9 mouse cellular contexts compared by ENCODE assay signal in genomic region chr1:180992142-180992541, GRCm38 (mm10). TPM values are rescaled to one million over a fixed set of nuclear protein-coding genes. Genes with fewer than 3 reads are reported as not detected.
DNase-seq lines count a peak whose midpoint lies in the region; ATAC-seq and TF ChIP-seq lines count a peak whose summit lies in the region.
"Had no signal": no experiment of that assay in that cellular context is flagged by ENCODE, and none has a peak within 500 bp of the region (broad histone marks: within the 10 kb centered on the region; RNA-seq: fewer than 3 reads in every experiment).

No protein-coding gene starts in this region.

- no peak for TF ChIP-seq POLR2A in brain, embryonic 14.5 days (IDR thresholded peaks at IDR 0.05; ENCODE audit: borderline replicate concordance, extremely low read depth, insufficient read depth, insufficient read length, poor library complexity, severe bottlenecking)

- H3K27me3 ChIP-seq in forebrain, postnatal 0 days (ENCODE audit: insufficient read depth, low read length), result no peaks in the 10 kb centered on the region
- H3K27me3 ChIP-seq in forebrain, embryonic 15.5 days, result no peaks in the 10 kb centered on the region
- no peaks in the 10 kb centered on the region for H3K27me3 ChIP-seq in neural tube, embryonic 15.5 days (replicated peaks)

- no peak; the same call in 1 of the 2 replicates for ATAC-seq in forebrain, postnatal 0 days
- ATAC-seq in forebrain, embryonic 15.5 days (replicated peaks), result no peak; the same call in 1 of the 2 replicates
- no peak for ATAC-seq in neural tube, embryonic 15.5 days (ENCODE audit: low FRiP score)
- no peak; the same call in 1 of the 2 replicates for ATAC-seq in granulocyte monocyte progenitor cell, adult 5-6 weeks (replicated peaks; ENCODE audit: poor library complexity, severe bottlenecking)

- no peaks in the 10 kb centered on the region for H3K9me3 ChIP-seq in forebrain, postnatal 0 days (ENCODE audit: low read length)
- H3K9me3 ChIP-seq in forebrain, embryonic 15.5 days, result no peaks in the 10 kb centered on the region
- no peaks in the 10 kb centered on the region for H3K9me3 ChIP-seq in neural tube, embryonic 15.5 days (replicated peaks)

- peak; percentile 72 for TF ChIP-seq CTCF in forebrain, postnatal 0 days (IDR thresholded peaks at IDR 0.05; ENCODE audit: low read depth)
- peak; percentile 59 for TF ChIP-seq CTCF in brain, embryonic 14.5 days (IDR thresholded peaks at IDR 0.05; ENCODE audit: borderline replicate concordance, extremely low read depth, insufficient read depth, insufficient read length)

- H3K4me2 ChIP-seq in forebrain, postnatal 0 days (ENCODE audit: low read depth), result no peak overlapping the region
- no peak overlapping the region for H3K4me2 ChIP-seq in forebrain, embryonic 15.5 days (replicated peaks)
- no peak overlapping the region for H3K4me2 ChIP-seq in neural tube, embryonic 15.5 days

- no peak overlapping the region for H3K4me3 ChIP-seq in forebrain, postnatal 0 days (ENCODE audit: low read depth, low read length)
- no peak overlapping the region for H3K4me3 ChIP-seq in forebrain, embryonic 15.5 days
- no peak overlapping the region for H3K4me3 ChIP-seq in neural tube, embryonic 15.5 days (replicated peaks)

- no peaks in the 10 kb centered on the region for H3K4me1 ChIP-seq in forebrain, postnatal 0 days (ENCODE audit: insufficient read depth)
- H3K4me1 ChIP-seq in forebrain, embryonic 15.5 days, result no peaks in the 10 kb centered on the region
- peaks cover 2% of the 10 kb centered on the region; the same call in 1 of the 2 replicates for H3K4me1 ChIP-seq in neural tube, embryonic 15.5 days

- peak; percentile 69 for DNase-seq in forebrain, postnatal 0 days
- DNase-seq in neural tube, embryonic 10.5 days (ENCODE audit: extremely low spot score, low spot score), result peak; percentile 31
- DNase-seq in brain, embryonic 14.5 days (ENCODE audit: low read depth), result peak; percentile 69
- peak; percentile 41 to 46 for DNase-seq in kidney, adult 8-10 months
- peak; percentile 79 for DNase-seq in naive thymus-derived CD4-positive, alpha-beta T cell, adult 2 months (ENCODE audit: low read depth)

- H3K36me3 ChIP-seq in forebrain, postnatal 0 days (ENCODE audit: insufficient read depth), result no peaks in the 10 kb centered on the region
- no peaks in the 10 kb centered on the region for H3K36me3 ChIP-seq in forebrain, embryonic 15.5 days
- H3K36me3 ChIP-seq in neural tube, embryonic 15.5 days, result no peaks in the 10 kb centered on the region

- H3K27ac ChIP-seq in forebrain, postnatal 0 days (ENCODE audit: low read depth, low read length), result no peak overlapping the region
- H3K27ac ChIP-seq in forebrain, embryonic 15.5 days (replicated peaks), result no peak overlapping the region
- H3K27ac ChIP-seq in neural tube, embryonic 15.5 days (replicated peaks), result no peak overlapping the region

- WGBS in forebrain, postnatal 0 days, result 57% methylated on average over 3 of the region's 3 CpGs
- WGBS in forebrain, embryonic 15.5 days, result 53% methylated on average over 3 of the region's 3 CpGs
- 70% methylated on average over 3 of the region's 3 CpGs for WGBS in neural tube, embryonic 15.5 days

- H3K9ac ChIP-seq in forebrain, postnatal 0 days, result no peak overlapping the region
- H3K9ac ChIP-seq in forebrain, embryonic 15.5 days (replicated peaks), result no peak overlapping the region
- no peak overlapping the region for H3K9ac ChIP-seq in neural tube, embryonic 15.5 days (replicated peaks)

RNA-seq across cellular contexts. Expression of gene Ephx1, which starts 28.6 kb away (rescaled TPM):
- 10.2 and 13.9 TPM in 2 replicates for total RNA-seq in forebrain, postnatal 0 days (2014; rRNA removed)
- polyA plus RNA-seq in forebrain, postnatal 0 days (2015; fragmentation: Nextera tagmentation; extraction: Ambion mirVana), result 10.4 and 10.5 TPM in 2 replicates
- polyA plus RNA-seq in forebrain, embryonic 15.5 days (2015; fragmentation: Nextera tagmentation; extraction: Ambion mirVana), result 3.6 and 4.0 TPM in 2 replicates
- 7.4 and 7.6 TPM in 2 replicates for polyA plus RNA-seq in neural tube, embryonic 15.5 days (2015; fragmentation: Nextera tagmentation; extraction: Ambion mirVana)
- 2.8 and 5.1 TPM in 2 replicates for polyA plus RNA-seq in brain, embryonic 14.5 days (2012; rRNA removed)
- total RNA-seq in granulocyte monocyte progenitor cell, adult 5-6 weeks (2014; fragmentation: Nextera tagmentation), result not detected in 2 replicates
- 0.13 and 2.1 TPM in 2 replicates for total RNA-seq in granulocyte monocyte progenitor cell, adult 5-6 weeks (2017)

RNA-seq across cellular contexts. Expression of gene Tmem63a, which starts 50.0 kb away (rescaled TPM):
- 1.3 and 3.2 TPM in 2 replicates for total RNA-seq in forebrain, postnatal 0 days (2014; rRNA removed)
- polyA plus RNA-seq in forebrain, postnatal 0 days (2015; fragmentation: Nextera tagmentation; extraction: Ambion mirVana), result 1.8 and 2.1 TPM in 2 replicates
- 1.6 and 2.2 TPM in 2 replicates for polyA plus RNA-seq in forebrain, embryonic 15.5 days (2015; fragmentation: Nextera tagmentation; extraction: Ambion mirVana)
- 2.5 and 5.4 TPM in 2 replicates for polyA plus RNA-seq in neural tube, embryonic 15.5 days (2015; fragmentation: Nextera tagmentation; extraction: Ambion mirVana)
- 3.3 and 3.6 TPM in 2 replicates for polyA plus RNA-seq in brain, embryonic 14.5 days (2012; rRNA removed)
- 29.5 and 36.9 TPM in 2 replicates for total RNA-seq in granulocyte monocyte progenitor cell, adult 5-6 weeks (2014; fragmentation: Nextera tagmentation)
- 14.8 and 16.1 TPM in 2 replicates for total RNA-seq in granulocyte monocyte progenitor cell, adult 5-6 weeks (2017)

RNA-seq across cellular contexts. Expression of gene Lefty1, which starts 57.3 kb away (rescaled TPM):
- not detected in 2 replicates for total RNA-seq in forebrain, postnatal 0 days (2014; rRNA removed)
- polyA plus RNA-seq in forebrain, postnatal 0 days (2015; fragmentation: Nextera tagmentation; extraction: Ambion mirVana), result 0.33 and 0.35 TPM in 2 replicates
- polyA plus RNA-seq in forebrain, embryonic 15.5 days (2015; fragmentation: Nextera tagmentation; extraction: Ambion mirVana), result 0.22 and 0.23 TPM in 2 replicates
- 0.22 and 0.23 TPM in 2 replicates for polyA plus RNA-seq in neural tube, embryonic 15.5 days (2015; fragmentation: Nextera tagmentation; extraction: Ambion mirVana)
- polyA plus RNA-seq in brain, embryonic 14.5 days (2012; rRNA removed), result 1.1 and 1.3 TPM in 2 replicates
- total RNA-seq in granulocyte monocyte progenitor cell, adult 5-6 weeks (2014; fragmentation: Nextera tagmentation), result 1.5 TPM in 1 of 2 replicates, not detected in the other
- 0.47 TPM in 1 of 2 replicates, not detected in the other for total RNA-seq in granulocyte monocyte progenitor cell, adult 5-6 weeks (2017)

RNA-seq across cellular contexts. Expression of gene 9130409I23Rik, which starts 58.9 kb away (rescaled TPM):
- not detected in 2 replicates for total RNA-seq in forebrain, postnatal 0 days (2014; rRNA removed)
- 0.08 TPM in 1 of 2 replicates, not detected in the other for polyA plus RNA-seq in forebrain, postnatal 0 days (2015; fragmentation: Nextera tagmentation; extraction: Ambion mirVana)
- 0.11 TPM in 1 of 2 replicates, not detected in the other for polyA plus RNA-seq in forebrain, embryonic 15.5 days (2015; fragmentation: Nextera tagmentation; extraction: Ambion mirVana)
- polyA plus RNA-seq in neural tube, embryonic 15.5 days (2015; fragmentation: Nextera tagmentation; extraction: Ambion mirVana), result 0.10 and 0.13 TPM in 2 replicates
- polyA plus RNA-seq in brain, embryonic 14.5 days (2012; rRNA removed), result not detected in 2 replicates
- total RNA-seq in granulocyte monocyte progenitor cell, adult 5-6 weeks (2014; fragmentation: Nextera tagmentation), result not detected in 2 replicates
- total RNA-seq in granulocyte monocyte progenitor cell, adult 5-6 weeks (2017), result not detected in 2 replicates
- total RNA-seq: layer of hippocampus, adult 18-20 months had no signal
